Mouse (Mus musculus) CH12.LX (cell line): ENCODE measurements at regions not wholly inside any gene's neighbourhood (a gene's known extent, or its start where the extent isn't known, plus 50 kb on each side); places are given as distances from the start of the nearest gene placed in this dataset.

Experiments used
- DNase-seq: peaks from one replicate; pipeline ENCODE4 v3.0.0-alpha.2; 2013; ENCODE audit errors: extremely low read depth
- H3K27ac ChIP-seq: 2 replicates; pipeline ENCODE4 v1.5.1; 2012; ENCODE audit warnings: low read depth, mild to moderate bottlenecking, control low read depth, moderate library complexity; ENCODE audit not compliant: insufficient read depth
- H3K27me3 ChIP-seq: replicated peaks from 2 replicates; pipeline ENCODE3; 2012; ENCODE audit warnings: inconsistent platforms
- H3K36me3 ChIP-seq, 2 experiments: replicated peaks in 1 of 2; 2 replicates each; pipeline versions ENCODE3 to v1.6.1; 2012; ENCODE audit warnings: inconsistent platforms in 1 of 2, low read length in 1 of 2, mild to moderate bottlenecking in 1 of 2, mixed read lengths in 1 of 2, moderate library complexity in 1 of 2; ENCODE audit not compliant: control insufficient read depth in 1 of 2, insufficient read depth in 1 of 2
- H3K4me1 ChIP-seq, 2 experiments: 2 replicates each; pipeline ENCODE4 v1.6.1; 2012; ENCODE audit warnings: inconsistent platforms in 1 of 2, moderate library complexity in 1 of 2; ENCODE audit not compliant: insufficient read depth in 2 of 2, control insufficient read depth in 1 of 2
- H3K4me2 ChIP-seq: 2 replicates; pipeline ENCODE4 v1.6.1; 2012; ENCODE audit warnings: low read depth, mild to moderate bottlenecking, control low read depth; ENCODE audit not compliant: poor library complexity, insufficient read depth, severe bottlenecking
- H3K4me3 ChIP-seq, 3 experiments: fragments of 150-350 bp in 1 of 3; sonication (generic) in 1 of 3; replicated peaks in 1 of 3; 2 replicates each; pipeline versions ENCODE3 to v1.5.1; 2011 to 2012; ENCODE audit warnings: low read depth in 2 of 3, low read length in 2 of 3, mild to moderate bottlenecking in 2 of 3, moderate library complexity in 2 of 3, control low read depth in 1 of 3, improper control_type of control experiment in 1 of 3, inconsistent platforms in 1 of 3, mixed read lengths in 1 of 3; ENCODE audit not compliant: poor library complexity in 1 of 3
- H3K79me2 ChIP-seq: replicated peaks from 2 replicates; pipeline ENCODE4 v1.6.1; 2012; ENCODE audit warnings: mild to moderate bottlenecking, moderate library complexity; ENCODE audit not compliant: control insufficient read depth, poor library complexity, insufficient read depth, severe bottlenecking; ENCODE audit errors: extremely low read depth
- H3K9ac ChIP-seq: 2 replicates; pipeline ENCODE4 v1.6.1; 2012; ENCODE audit warnings: low read depth, mild to moderate bottlenecking, control low read depth, moderate library complexity; ENCODE audit not compliant: insufficient read depth
- H3K9me3 ChIP-seq: replicated peaks from 2 replicates; pipeline ENCODE3; 2012; ENCODE audit warnings: low read length, inconsistent platforms, mixed read lengths
- E2F4 ChIP-seq: IDR thresholded peaks from 2 replicates; pipeline ENCODE4 v1.6.1; 2011; ENCODE audit warnings: low read depth, low read length, improper control_type of control experiment; ENCODE audit not compliant: insufficient replicate concordance
- EP300 ChIP-seq: IDR thresholded peaks from 2 replicates; pipeline ENCODE4 v1.6.1; 2011; ENCODE audit warnings: low read length, improper control_type of control experiment
- GABPA ChIP-seq: IDR thresholded peaks from 2 replicates; pipeline ENCODE4 v1.6.1; 2012; ENCODE audit warnings: low read depth, low read length, improper control_type of control experiment, inconsistent platforms; ENCODE audit not compliant: insufficient replicate concordance
- IRF4 ChIP-seq: IDR thresholded peaks from 2 replicates; pipeline ENCODE4 v1.6.1; 2014; ENCODE audit warnings: low read depth, mild to moderate bottlenecking, inconsistent platforms, low read length, improper control_type of control experiment
- JUN ChIP-seq: IDR thresholded peaks from 2 replicates; pipeline ENCODE4 v1.6.1; 2011; ENCODE audit warnings: low read depth, mild to moderate bottlenecking, low read length, improper control_type of control experiment, moderate library complexity; ENCODE audit not compliant: insufficient read depth
- KAT2A ChIP-seq: IDR thresholded peaks from 2 replicates; pipeline ENCODE4 v1.6.1; 2012; ENCODE audit warnings: low read length, improper control_type of control experiment, inconsistent platforms; ENCODE audit not compliant: insufficient replicate concordance
- MAZ ChIP-seq: IDR thresholded peaks from 2 replicates; pipeline ENCODE4 v1.6.1; 2012; ENCODE audit warnings: low read depth, mild to moderate bottlenecking, inconsistent platforms, low read length, improper control_type of control experiment, moderate library complexity
- MXI1 ChIP-seq: IDR thresholded peaks from 2 replicates; pipeline ENCODE4 v1.6.1; 2011; ENCODE audit warnings: mild to moderate bottlenecking, low read depth, low read length, improper control_type of control experiment
- NELFE ChIP-seq: IDR thresholded peaks from 2 replicates; pipeline ENCODE4 v1.6.1; 2011; ENCODE audit warnings: low read depth, low read length, improper control_type of control experiment
- NRF1 ChIP-seq: IDR thresholded peaks from 2 replicates; pipeline ENCODE4 v1.6.1; 2014; ENCODE audit warnings: low read depth, mild to moderate bottlenecking, inconsistent platforms, low read length, improper control_type of control experiment, moderate library complexity
- PAX5 ChIP-seq: IDR thresholded peaks from 2 replicates; pipeline ENCODE4 v1.6.1; 2012; ENCODE audit warnings: low read length, inconsistent platforms, mixed read lengths
- POLR2AphosphoS2 ChIP-seq: IDR thresholded peaks from 2 replicates; pipeline ENCODE4 v1.6.1; 2011; ENCODE audit warnings: low read depth, low read length, improper control_type of control experiment
- RAD21 ChIP-seq: IDR thresholded peaks from 2 replicates; pipeline ENCODE4 v1.6.1; 2011; ENCODE audit warnings: low read depth, mild to moderate bottlenecking, low read length, improper control_type of control experiment, moderate library complexity
- SIN3A ChIP-seq: IDR thresholded peaks from 2 replicates; pipeline ENCODE4 v1.6.1; 2012; ENCODE audit warnings: low read length, improper control_type of control experiment, inconsistent platforms
- SMC3 ChIP-seq: IDR thresholded peaks from 2 replicates; pipeline ENCODE4 v1.6.1; 2011; ENCODE audit warnings: low read depth, low read length, improper control_type of control experiment
- TBP ChIP-seq: conservative IDR thresholded peaks from 2 replicates; pipeline ENCODE4 v1.6.1; 2011; ENCODE audit warnings: low read depth, low read length, improper control_type of control experiment
- ZKSCAN1 ChIP-seq: IDR thresholded peaks from 2 replicates; pipeline ENCODE4 v1.6.1; 2012; ENCODE audit warnings: low read depth, inconsistent platforms, low read length, improper control_type of control experiment, borderline replicate concordance
- ZMIZ1 ChIP-seq: IDR thresholded peaks from 2 replicates; pipeline ENCODE4 v1.6.1; 2012; ENCODE audit warnings: low read depth, mild to moderate bottlenecking, inconsistent platforms, low read length, improper control_type of control experiment
- dilution Hi-C: fragments of 300-500 bp; cut with MboI; formaldehyde crosslinking; loops from 2 replicates; pipeline ENCODE4 v1.14.3; 2020; ENCODE audit warnings: low sequenced_read_pairs; ENCODE audit not compliant: extremely low pct_unique_long_range_greater_than_20kb, extremely low pct_ligation_motif_present
- in situ Hi-C: fragments of 300-500 bp; cut with MboI; formaldehyde crosslinking; loops from 3 replicates; pipeline ENCODE4 v1.14.3; 2019; ENCODE audit warnings: low sequenced_read_pairs, low pct_ligation_motif_present, low pct_unique_long_range_greater_than_20kb, mixed read lengths

GRCm38 (mm10) chr12:106501622-106502327, 491.7 kb downstream of the Vrk1 start:
- dilution Hi-C loops = no loop called here
- no peak overlapping the region for H3K9ac ChIP-seq

GRCm38 (mm10) chr12:106504285-106504684, 494.3 kb downstream of the Vrk1 start:
- no peak overlapping the region for H3K4me3 ChIP-seq
- no peaks in the 10 kb centered on the region for H3K27me3 ChIP-seq
- H3K27ac ChIP-seq = no peak overlapping the region
- H3K79me2 ChIP-seq = no peaks in the 10 kb centered on the region
- H3K9me3 ChIP-seq = peaks cover 83% of the 10 kb centered on the region
- H3K4me2 ChIP-seq = no peak overlapping the region
- in situ Hi-C loops = no loop called here
- no peak for DNase-seq
- no peaks in the 10 kb centered on the region for H3K36me3 ChIP-seq
- no peak overlapping the region for H3K9ac ChIP-seq
- dilution Hi-C loops = no loop called here
- TF ChIP-seq SIN3A (no peak), GABPA (no peak), RAD21 (no peak), ZKSCAN1 (no peak)
- TF ChIP-seq, all 38 proteins: peak for 0
- no peaks in the 10 kb centered on the region for H3K4me1 ChIP-seq

More at GRCm38 (mm10) chr12:106501622-106502327, 491.7 kb downstream of the Vrk1 start:
- Histone ChIP-seq H3K9me3 (peaks cover 79% of the 10 kb centered on the region), H3K36me3 (no peaks in the 10 kb centered on the region), H3K4me3 (no peak overlapping the region), H3K4me2 (no peak overlapping the region), H3K79me2 (no peaks in the 10 kb centered on the region), H3K4me1 (no peaks in the 10 kb centered on the region), H3K27ac (no peak overlapping the region), H3K27me3 (no peaks in the 10 kb centered on the region)
- TF ChIP-seq MXI1 (no peak), NRF1 (no peak), PAX5 (no peak), NELFE (no peak), TBP (no peak), POLR2AphosphoS2 (no peak), SMC3 (no peak), JUN (no peak), E2F4 (no peak), IRF4 (no peak), GABPA (no peak), ZMIZ1 (no peak), EP300 (no peak), KAT2A (no peak), MAZ (no peak), RAD21 (no peak)
- no peak for DNase-seq
- in situ Hi-C loops = no loop called here
